Mouse (Mus musculus) ES-Bruce4 (cell line): ENCODE measurements around the gene Add1. TPM values are rescaled to one million over a fixed set of nuclear protein-coding genes. Genes with fewer than 3 reads are reported as not detected.

ENCODE experiments used
- H3K27ac ChIP-seq: 2 replicates; pipeline ENCODE4 v1.5.1; 2012; ENCODE audit warnings: low read length, inconsistent platforms; ENCODE audit not compliant: insufficient read depth
- H3K27me3 ChIP-seq: 2 replicates; pipeline ENCODE4 v1.6.1; 2012; ENCODE audit warnings: mild to moderate bottlenecking, low read length, inconsistent platforms; ENCODE audit not compliant: control insufficient read depth, poor library complexity, insufficient read depth, severe bottlenecking
- H3K36me3 ChIP-seq: 2 replicates; pipeline ENCODE4 v1.6.1; 2012; ENCODE audit warnings: inconsistent platforms, mild to moderate bottlenecking, low read length, moderate library complexity; ENCODE audit not compliant: control insufficient read depth, poor library complexity, insufficient read depth, severe bottlenecking
- H3K4me1 ChIP-seq: one replicate; pipeline ENCODE4 v1.8.1; 2011; ENCODE audit warnings: low read length; ENCODE audit not compliant: control insufficient read depth, insufficient read depth
- H3K4me3 ChIP-seq: 2 replicates; pipeline ENCODE4 v1.5.1; 2011; ENCODE audit warnings: low read depth, mild to moderate bottlenecking, low read length
- H3K9ac ChIP-seq: 2 replicates; pipeline ENCODE4 v1.6.1; 2012; ENCODE audit warnings: low read depth, mild to moderate bottlenecking, inconsistent platforms; ENCODE audit not compliant: poor library complexity, severe bottlenecking
- H3K9me3 ChIP-seq: replicated peaks from 2 replicates; pipeline ENCODE4 v1.6.1; 2012; ENCODE audit warnings: mild to moderate bottlenecking, low read length, inconsistent platforms; ENCODE audit not compliant: control insufficient read depth, poor library complexity, insufficient read depth, severe bottlenecking
- CTCF ChIP-seq: IDR thresholded peaks from one replicate; pipeline ENCODE4 v1.8.1; 2011; ENCODE audit warnings: low read depth, low read length
- EP300 ChIP-seq: IDR thresholded peaks from 2 replicates; pipeline ENCODE4 v1.6.1; 2011; ENCODE audit warnings: low read depth, low read length; ENCODE audit not compliant: insufficient read depth
- POLR2A ChIP-seq: IDR thresholded peaks from one replicate; pipeline ENCODE4 v1.8.1; 2011; ENCODE audit warnings: low read length; ENCODE audit not compliant: insufficient read depth
- polyA plus RNA-seq: library from polyadenylated mRNA; stranded (reverse); fragments of >200 nt; gene quantifications from 2 replicates; pipeline ENCODE4 v1.2.4, GENCODE M21; 2011; ENCODE audit warnings: low read depth; ENCODE audit not compliant: missing spikeins, insufficient read depth, insufficient read length

The Add1 gene
- polyA plus RNA-seq, 1 experiment: 71.7 TPM

DNA sequence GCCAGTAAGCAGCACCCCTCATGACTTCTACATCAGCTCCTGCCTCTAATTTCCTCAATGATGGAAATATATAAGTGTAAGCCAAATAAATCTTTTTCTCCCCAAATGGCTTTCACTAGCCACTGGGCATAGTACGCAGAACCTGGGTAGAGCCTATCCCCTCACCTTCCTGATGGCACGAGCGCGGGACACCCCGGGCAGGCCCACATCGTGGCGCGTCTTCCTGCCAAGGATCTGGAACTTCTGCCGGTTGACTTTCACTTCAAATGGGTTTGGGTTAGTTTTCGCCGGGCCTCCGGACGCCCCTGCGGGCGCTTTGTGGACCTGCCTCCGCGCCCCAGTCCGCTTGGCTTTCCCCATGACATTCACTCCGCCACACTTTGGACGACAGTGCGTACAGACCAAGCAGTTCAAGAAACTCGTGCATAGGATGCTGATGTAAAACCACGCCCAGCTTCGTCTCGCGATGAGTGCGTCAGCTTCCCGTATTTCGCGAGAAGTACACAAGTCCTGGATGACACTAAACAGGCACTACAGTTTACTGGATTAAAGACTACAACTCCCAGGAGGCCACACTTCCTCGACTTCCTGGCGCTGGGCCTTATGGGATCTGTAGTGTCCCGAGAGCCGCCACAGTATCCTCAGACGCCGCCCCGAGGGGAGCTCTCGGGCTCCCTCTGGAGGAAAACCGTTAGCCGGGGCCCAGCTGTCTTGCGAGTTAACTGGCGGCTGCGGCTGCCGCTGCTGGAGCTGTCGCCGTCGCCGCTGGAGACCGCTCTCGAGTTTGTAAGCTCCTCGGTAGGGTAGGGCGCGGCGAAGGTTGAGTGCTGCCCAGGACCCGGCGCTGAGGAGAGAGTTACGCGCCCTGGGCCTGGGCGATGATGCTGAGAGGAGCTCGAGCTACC, 86.5 kb downstream of the Add1 start, which contains the start of the genes Nop14 and Grk4:
Nop14 (minus strand) TSS at position 463 of the 905 bp plus-strand sequence.
Grk4 (plus strand) TSS at position 694 of the 905 bp plus-strand sequence.
- H3K27ac ChIP-seq: peak within 1 kb of the TSS; percentile 1; the same call in 1 of the 2 replicates

DNA sequence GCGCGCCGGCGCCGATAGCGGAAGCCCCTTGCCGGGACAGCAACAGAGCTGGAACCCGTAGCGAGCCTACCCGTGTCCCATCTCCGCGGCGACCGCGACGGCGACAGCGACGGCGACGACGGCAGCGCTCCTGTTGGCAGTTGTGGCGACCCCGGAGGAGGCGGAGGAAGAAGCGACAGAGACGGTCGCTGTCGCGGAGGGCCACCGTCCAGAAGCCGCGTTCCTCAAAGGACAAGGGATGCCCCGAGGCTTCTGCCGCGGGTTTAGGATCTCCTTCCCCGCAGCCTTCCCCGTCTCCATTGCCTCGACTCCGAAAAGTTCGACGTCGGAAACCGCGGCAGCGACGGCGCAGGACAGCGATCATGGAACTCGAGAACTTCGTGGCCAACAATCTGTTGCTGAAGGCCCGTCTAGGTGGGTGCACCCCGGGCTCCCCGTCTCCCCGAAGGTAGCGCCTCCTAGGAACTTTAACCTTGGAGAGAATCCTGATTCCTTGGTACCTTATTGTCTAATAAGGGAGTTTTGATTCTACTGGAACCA, 87.2 kb downstream of the Add1 start:
- no peaks in the 10 kb centered on the region for H3K4me1 ChIP-seq
- H3K27me3 ChIP-seq: no peaks in the 10 kb centered on the region
- peak overlapping the region; percentile 50 for H3K9ac ChIP-seq
- TF ChIP-seq CTCF (no peak), EP300 (no peak), POLR2A (no peak)
- H3K27ac ChIP-seq: peak overlapping the region; percentile 1; the same call in 1 of the 2 replicates
- peak overlapping the region; percentile 81 for H3K4me3 ChIP-seq
- no peaks in the 10 kb centered on the region for H3K9me3 ChIP-seq
- peaks cover 18% of the 10 kb centered on the region for H3K36me3 ChIP-seq

More for the DNA sequence above, 86.5 kb downstream of the Add1 start, which contains the start of the genes Nop14 and Grk4:
- no peak for TF ChIP-seq EP300
- TF ChIP-seq POLR2A: peak; percentile 98
- peak; percentile 69 for TF ChIP-seq CTCF
- Histone ChIP-seq H3K9ac (peak within 1 kb of the TSS; percentile 50), H3K9me3 (no peaks in the 10 kb centered on the region), H3K27me3 (no peaks in the 10 kb centered on the region), H3K36me3 (peaks cover 23% of the 10 kb centered on the region), H3K4me1 (no peaks in the 10 kb centered on the region), H3K4me3 (peak within 1 kb of the TSS; percentile 81)

DNA sequence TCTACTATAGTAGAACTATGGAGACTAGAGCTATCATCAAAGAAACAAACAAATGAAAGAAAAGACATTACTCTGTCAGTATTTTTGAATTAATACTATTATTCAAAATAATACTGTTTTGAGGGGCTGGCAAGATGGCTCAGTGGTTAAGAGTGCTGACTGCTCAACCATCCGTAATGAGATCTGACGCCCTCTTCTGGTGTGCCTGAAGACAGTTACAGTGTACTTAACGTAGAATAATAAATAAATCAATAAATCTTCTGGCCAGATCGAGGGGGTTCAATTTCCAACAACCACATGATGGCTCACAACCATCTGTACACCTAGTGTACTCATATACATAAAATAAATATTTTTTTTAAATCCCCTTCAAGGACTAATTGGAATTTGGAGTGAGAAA, 88.4 kb downstream of the Add1 start:
- Histone ChIP-seq H3K9ac (no peak overlapping the region), H3K27ac (no peak overlapping the region)

GRCm38 (mm10) chr5:34663231-34663630, 89.8 kb downstream of the Add1 start:
- peaks cover under 1% of the 10 kb centered on the region; the same call in 1 of the 2 replicates for H3K36me3 ChIP-seq
- no peak overlapping the region for H3K4me3 ChIP-seq
- TF ChIP-seq POLR2A: no peak
- no peak for TF ChIP-seq EP300
- no peak for TF ChIP-seq CTCF
- H3K27me3 ChIP-seq: no peaks in the 10 kb centered on the region
- no peaks in the 10 kb centered on the region for H3K9me3 ChIP-seq
- H3K9ac ChIP-seq: no peak overlapping the region
- H3K27ac ChIP-seq: no peak overlapping the region
- no peaks in the 10 kb centered on the region for H3K4me1 ChIP-seq

More for the DNA sequence above, 88.4 kb downstream of the Add1 start:
- Histone ChIP-seq H3K27me3 (no peaks in the 10 kb centered on the region), H3K4me1 (no peaks in the 10 kb centered on the region), H3K4me3 (no peak overlapping the region), H3K36me3 (peaks cover 10% of the 10 kb centered on the region), H3K9me3 (no peaks in the 10 kb centered on the region)
- no peak for TF ChIP-seq CTCF
- no peak for TF ChIP-seq POLR2A
- TF ChIP-seq EP300: no peak

DNA sequence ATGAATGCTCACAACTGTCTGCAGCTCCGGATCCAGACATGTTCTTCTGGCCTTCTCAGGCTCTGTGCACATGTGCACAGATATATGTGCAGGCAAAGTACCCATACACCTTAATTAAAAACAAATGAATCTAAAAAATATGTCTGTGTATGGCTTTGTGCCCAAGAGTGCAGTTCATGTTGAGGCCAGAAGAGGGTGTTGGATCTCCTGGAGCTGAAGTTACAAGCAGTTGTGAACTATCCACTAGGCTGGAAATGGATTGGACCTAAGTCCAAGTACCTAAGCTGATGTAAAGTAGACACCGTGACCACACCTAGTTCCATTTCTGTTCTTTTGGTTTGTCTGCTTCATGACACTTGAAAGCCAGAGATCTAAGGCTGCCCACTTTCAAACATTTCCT, 96.0 kb downstream of the Add1 start:
- no peaks in the 10 kb centered on the region for H3K4me1 ChIP-seq
- H3K27me3 ChIP-seq: no peaks in the 10 kb centered on the region
- no peaks in the 10 kb centered on the region; the same call in 1 of the 2 replicates for H3K36me3 ChIP-seq

GRCm38 (mm10) chr5:34670280-34670679, 96.8 kb downstream of the Add1 start:
- H3K4me1 ChIP-seq: no peaks in the 10 kb centered on the region
- no peak overlapping the region for H3K4me3 ChIP-seq
- H3K36me3 ChIP-seq: no peaks in the 10 kb centered on the region
- H3K27me3 ChIP-seq: no peaks in the 10 kb centered on the region
- no peak overlapping the region for H3K27ac ChIP-seq
- TF ChIP-seq EP300: no peak
- TF ChIP-seq POLR2A: no peak
- peak; percentile 5 for TF ChIP-seq CTCF
- no peaks in the 10 kb centered on the region for H3K9me3 ChIP-seq
- H3K9ac ChIP-seq: no peak overlapping the region

More for the DNA sequence above, 96.0 kb downstream of the Add1 start:
- no peak overlapping the region for H3K4me3 ChIP-seq
- no peak overlapping the region for H3K9ac ChIP-seq
- TF ChIP-seq POLR2A: no peak
- TF ChIP-seq EP300: no peak
- TF ChIP-seq CTCF: no peak
- no peak overlapping the region for H3K27ac ChIP-seq
- H3K9me3 ChIP-seq: no peaks in the 10 kb centered on the region

Other genes starting within 250 kb of the Add1 start
- gene Rnf4, start 237.4 kb upstream of the Add1 start, polyA plus RNA-seq: 210 and 215 TPM in 2 replicates
- gene Fam193a, start 203.7 kb upstream of the Add1 start, polyA plus RNA-seq: 38.3 and 40.2 TPM in 2 replicates
- gene Tnip2, start 59.7 kb upstream of the Add1 start, polyA plus RNA-seq: 10.1 and 14.0 TPM in 2 replicates
- gene Sh3bp2, start 47.8 kb upstream of the Add1 start, polyA plus RNA-seq: 2.6 and 2.8 TPM in 2 replicates
- gene Mfsd10, start 63.5 kb downstream of the Add1 start, polyA plus RNA-seq: 70.1 and 91.6 TPM in 2 replicates
- gene Nop14, start 86.5 kb downstream of the Add1 start, polyA plus RNA-seq: 80.7 and 82.6 TPM in 2 replicates
- 0.25 TPM in 1 of 2 replicates, not detected in the other for gene Grk4, start 86.7 kb downstream of the Add1 start, polyA plus RNA-seq
- gene Htt, start 188.1 kb downstream of the Add1 start, polyA plus RNA-seq: 42.1 and 42.3 TPM in 2 replicates